Mouse (Mus musculus) forebrain, postnatal 0 days (tissue): ENCODE results near the gene Ptar1. TPM values are rescaled to one million over a fixed set of nuclear protein-coding genes. Genes with fewer than 3 reads are reported as not detected.
A peak's percentile ranks its signal among the peaks of the same experiment; 100 is the strongest.

Source experiments
- ATAC-seq: fragments of 200-750 bp; cut with Nextera tagmentation; 2 replicates; pipeline ENCODE4 v1.8.0; 2017; ENCODE audit warnings: mild to moderate bottlenecking, moderate library complexity
- DNase-seq: peaks from one replicate; pipeline ENCODE4 v3.0.0-alpha.2; 2015
- H3K27ac ChIP-seq: fragments of 300-500 bp; sonication (generic); 2 replicates; pipeline ENCODE4 v1.5.1; 2014; ENCODE audit warnings: low read depth, mild to moderate bottlenecking, antibody characterized with exemption, low read length, moderate library complexity, mixed read lengths
- H3K27me3 ChIP-seq: fragments of 300-500 bp; sonication (generic); 2 replicates; pipeline ENCODE4 v1.6.1; 2014; ENCODE audit warnings: mild to moderate bottlenecking, low read length, mixed read lengths; ENCODE audit not compliant: insufficient read depth
- H3K36me3 ChIP-seq: fragments of 300-500 bp; sonication (generic); 2 replicates; pipeline ENCODE4 v1.6.1; 2014; ENCODE audit warnings: mild to moderate bottlenecking, moderate library complexity; ENCODE audit not compliant: insufficient read depth
- H3K4me1 ChIP-seq: fragments of 300-500 bp; sonication (generic); 2 replicates; pipeline ENCODE4 v1.6.1; 2014; ENCODE audit warnings: antibody characterized with exemption; ENCODE audit not compliant: insufficient read depth
- H3K4me2 ChIP-seq: fragments of 300-500 bp; sonication (generic); 2 replicates; pipeline ENCODE4 v1.6.1; 2014; ENCODE audit warnings: low read depth, mild to moderate bottlenecking, moderate library complexity
- H3K4me3 ChIP-seq: fragments of 300-500 bp; sonication (generic); 2 replicates; pipeline ENCODE4 v1.5.1; 2014; ENCODE audit warnings: low read depth, low read length, mixed read lengths
- H3K9ac ChIP-seq: fragments of 300-500 bp; sonication (generic); 2 replicates; pipeline ENCODE4 v1.6.1; 2014; ENCODE audit warnings: mild to moderate bottlenecking
- H3K9me3 ChIP-seq: fragments of 300-500 bp; sonication (generic); 2 replicates; pipeline ENCODE4 v1.6.1; 2016; ENCODE audit warnings: low read length
- CTCF ChIP-seq: sonication (generic); IDR thresholded peaks from 2 replicates; pipeline ENCODE4 v1.5.1; 2016; ENCODE audit warnings: antibody characterized with exemption, control low read depth, low read depth
- WGBS: fragments of 180-500 bp; shearing (Covaris S2); extraction: QIAGEN DNeasy Blood & Tissue Kit; methylation state at CpG from one replicate; pipeline ENCODE4 v1.1.7; 2014; 5-methylcytosine and 5-hydroxymethylcytosine counted together
- polyA plus RNA-seq: library from polyadenylated mRNA; unstranded; fragments of >200 nt; fragmentation: Nextera tagmentation; extraction: Ambion mirVana; gene quantifications from 2 replicates; pipeline ENCODE4 v1.2.1, GENCODE M21; 2015
- total RNA-seq: library from RNA; depleted of rRNA; stranded (reverse); fragments of >200 nt; gene quantifications from 2 replicates; pipeline ENCODE4 v1.2.3, GENCODE M21; 2014

Gene Ptar1
- total and polyA plus RNA-seq, 2 experiments from 2014 or later, result 4.7 to 17.1 TPM

GRCm38 (mm10) chr19:23757961-23758553 is 70.8 kb downstream of the Ptar1 start:
- Histone ChIP-seq H3K27ac (peak overlapping the region; percentile 99), H3K9me3 (no peaks in the 10 kb centered on the region), H3K9ac (peak overlapping the region; percentile 95), H3K4me1 (peaks cover 8% of the 10 kb centered on the region), H3K27me3 (no peaks in the 10 kb centered on the region), H3K4me3 (peak overlapping the region; percentile 78), H3K36me3 (no peaks in the 10 kb centered on the region), H3K4me2 (peak overlapping the region; percentile 71)
- peak; percentile 99 for TF ChIP-seq CTCF
- ATAC-seq, result peak; percentile 80
- 1% methylated on average over 40 of the region's 40 CpGs for WGBS
- DNase-seq, result peak; percentile 98

- Histone ChIP-seq H3K4me1 (peaks cover 8% of the 10 kb centered on the region), H3K27ac (peak within 1 kb of the TSS; percentile 99), H3K27me3 (no peaks in the 10 kb centered on the region), H3K9ac (peak within 1 kb of the TSS; percentile 95), H3K36me3 (no peaks in the 10 kb centered on the region), H3K9me3 (no peaks in the 10 kb centered on the region), H3K4me2 (peak within 1 kb of the TSS; percentile 71), H3K4me3 (peak within 1 kb of the TSS; percentile 78)
- DNase-seq, result peak; percentile 95
- TF ChIP-seq CTCF, result peak; percentile 57
- WGBS, result 1% methylated on average over 85 of the region's 98 CpGs
- ATAC-seq, result peak; percentile 87
Observed at GRCm38 (mm10) chr19:23758554-23759321, 71.5 kb downstream of the Ptar1 start, which contains the start of gene Apba1. Gene Apba1 (plus strand): TSS chr19:23758887.

GRCm38 (mm10) chr19:23759322-23759945 is 72.2 kb downstream of the Ptar1 start:
- DNase-seq (no peak), ATAC-seq (no peak)
- Histone ChIP-seq H3K9me3 (no peaks in the 10 kb centered on the region), H3K27me3 (no peaks in the 10 kb centered on the region), H3K36me3 (no peaks in the 10 kb centered on the region), H3K4me2 (peak overlapping the region; percentile 71), H3K27ac (peak overlapping the region; percentile 99), H3K4me1 (peaks cover 8% of the 10 kb centered on the region), H3K4me3 (peak overlapping the region; percentile 78), H3K9ac (peak overlapping the region; percentile 95)
- WGBS, result under 1% methylated on average over 17 of the region's 17 CpGs
- peak; percentile 1; the same call in 1 of the 2 replicates for TF ChIP-seq CTCF

- no peak overlapping the region for H3K4me2 ChIP-seq
- no peaks in the 10 kb centered on the region for H3K36me3 ChIP-seq
- H3K9me3 ChIP-seq, result no peaks in the 10 kb centered on the region
- no peaks in the 10 kb centered on the region for H3K27me3 ChIP-seq
- TF ChIP-seq CTCF, result no peak
- DNase-seq, result no peak
- H3K9ac ChIP-seq, result no peak overlapping the region
- peaks cover 8% of the 10 kb centered on the region for H3K4me1 ChIP-seq
- H3K4me3 ChIP-seq, result no peak overlapping the region
- H3K27ac ChIP-seq, result no peak overlapping the region
- WGBS, result 88% methylated on average over 6 of the region's 6 CpGs
- ATAC-seq, result no peak
Observed at GRCm38 (mm10) chr19:23763371-23763770, 76.1 kb downstream of the Ptar1 start.

- no peak overlapping the region for H3K27ac ChIP-seq
- no peak overlapping the region for H3K9ac ChIP-seq
- no peaks in the 10 kb centered on the region for H3K36me3 ChIP-seq
- H3K4me3 ChIP-seq, result no peak overlapping the region
- peaks cover 8% of the 10 kb centered on the region for H3K4me1 ChIP-seq
- DNase-seq (no peak), ATAC-seq (no peak)
- H3K4me2 ChIP-seq, result no peak overlapping the region
- H3K9me3 ChIP-seq, result no peaks in the 10 kb centered on the region
- WGBS, result 23% methylated on average over 2 of the region's 2 CpGs
- H3K27me3 ChIP-seq, result no peaks in the 10 kb centered on the region
- no peak for TF ChIP-seq CTCF
Observed at GRCm38 (mm10) chr19:23764051-23764450, 76.8 kb downstream of the Ptar1 start.

- Histone ChIP-seq H3K9ac (no peak overlapping the region), H3K36me3 (no peaks in the 10 kb centered on the region), H3K27me3 (no peaks in the 10 kb centered on the region), H3K4me2 (no peak overlapping the region), H3K4me1 (peaks cover 6% of the 10 kb centered on the region), H3K27ac (no peak overlapping the region), H3K9me3 (no peaks in the 10 kb centered on the region), H3K4me3 (no peak overlapping the region)
- WGBS, result 56% methylated on average over 5 of the region's 5 CpGs
- no peak for ATAC-seq
- DNase-seq, result no peak
- TF ChIP-seq CTCF, result no peak
Observed at GRCm38 (mm10) chr19:23768864-23769263, 81.6 kb downstream of the Ptar1 start.
